In the genomic region with DNA sequence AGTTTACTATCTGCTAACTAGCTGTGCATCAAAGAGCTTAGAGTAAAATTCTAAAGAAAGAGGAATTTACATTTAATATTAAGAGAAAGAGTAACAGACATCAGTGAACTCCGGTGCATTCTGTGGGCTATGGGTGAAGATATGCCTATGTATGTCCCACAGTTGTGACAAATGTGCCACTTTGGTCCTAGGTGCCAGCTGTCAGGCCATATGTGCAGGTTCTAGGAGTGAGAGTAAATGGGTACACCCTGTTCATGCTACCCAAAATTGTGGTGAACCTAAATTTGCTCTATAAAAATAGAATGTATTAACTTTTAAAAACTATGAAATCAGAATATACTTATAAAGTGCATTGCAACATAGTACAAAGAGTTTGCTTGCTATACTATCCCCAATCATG, we compare ENCODE assay signal across 18 mouse cellular contexts.
DNase-seq lines count a peak whose midpoint lies in the region; ATAC-seq lines count a peak whose summit lies in the region.
"Had no signal": no experiment of that assay in that cellular context is flagged by ENCODE, and none has a peak within 500 bp of the region (broad histone marks: within the 10 kb centered on the region; RNA-seq: fewer than 3 reads in every experiment).

No protein-coding gene starts in this region.

- peak; percentile 34 to 44 for DNase-seq in cerebellum, adult 18-20 months
- DNase-seq in cerebellum, postnatal 4 days (ENCODE audit: low spot score in 2 of 2): no peak
- no peak for DNase-seq in frontal cortex, postnatal 14 days (ENCODE audit: low spot score in 2 of 2)
- DNase-seq in brain, adult 2 months (ENCODE audit: low read depth, low spot score): peak; percentile 73
- no peak for DNase-seq in thymus, postnatal 4 days
- DNase-seq: adrenal gland, adult 2 months; adrenal gland, postnatal 14 days; gastrocnemius, postnatal 25 days; heart, adult 18-20 months; heart, postnatal 10 days; heart, postnatal 36 days; kidney, adult 11 months had no signal

- 0 out of 2 replicates have a peak, but pooled peaks have one; percentile 42 for ATAC-seq in frontal cortex, adult (ENCODE audit: low TSS enrichment)
- ATAC-seq: CD4-positive, CD25-positive, alpha-beta regulatory T cell, adult 4 months; forebrain, embryonic 13.5 days; forebrain, embryonic 16.5 days; hindbrain, embryonic 16.5 days; intestine, embryonic 15.5 days had no signal

Comparison
In these comparisons a context has a peak if more than half of its experiments do, and no peak if none do; other contexts are left out.
1. DNase-seq: peak in cerebellum, adult 18-20 months (2 of 2) and brain, adult 2 months (single experiment); none in cerebellum, postnatal 4 days (0 of 2), frontal cortex, postnatal 14 days (0 of 2) and thymus, postnatal 4 days (single experiment).